Mouse (Mus musculus): ENCODE results near the gene Rad51d. TPM values are rescaled to one million over a fixed set of nuclear protein-coding genes. Genes with fewer than 3 reads are reported as not detected.

Gene Rad51d
- polyA plus RNA-seq, 1 experiment from 2014 or later, result 13.9 TPM

- Histone ChIP-seq H3K27ac (ENCODE audit: low read length) (no peak overlapping the region), H3K4me1 (ENCODE audit: control insufficient read depth, insufficient read depth, low read length) (no peaks in the 10 kb centered on the region), H3K36me3 (ENCODE audit: control insufficient read depth, insufficient read depth, low read length) (peaks cover 23% of the 10 kb centered on the region), H3K4me2 (ENCODE audit: low read depth, low read length) (no peak overlapping the region), H3K4me3 (ENCODE audit: low read length) (no peak overlapping the region), H3K9me3 (ENCODE audit: control insufficient read depth, low read length) (no peaks in the 10 kb centered on the region), H3K9ac (ENCODE audit: low read depth, low read length) (no peak overlapping the region), H3K27me3 (replicated peaks; ENCODE audit: control insufficient read depth, insufficient read depth, low read length) (no peaks in the 10 kb centered on the region)
- WGBS, result 91% methylated on average over 20 of the region's 20 CpGs
- ATAC-seq, result no peak
Measured at GRCm38 (mm10) chr11:82901606-82902310, 11.3 kb upstream of the Rad51d start.

DNA sequence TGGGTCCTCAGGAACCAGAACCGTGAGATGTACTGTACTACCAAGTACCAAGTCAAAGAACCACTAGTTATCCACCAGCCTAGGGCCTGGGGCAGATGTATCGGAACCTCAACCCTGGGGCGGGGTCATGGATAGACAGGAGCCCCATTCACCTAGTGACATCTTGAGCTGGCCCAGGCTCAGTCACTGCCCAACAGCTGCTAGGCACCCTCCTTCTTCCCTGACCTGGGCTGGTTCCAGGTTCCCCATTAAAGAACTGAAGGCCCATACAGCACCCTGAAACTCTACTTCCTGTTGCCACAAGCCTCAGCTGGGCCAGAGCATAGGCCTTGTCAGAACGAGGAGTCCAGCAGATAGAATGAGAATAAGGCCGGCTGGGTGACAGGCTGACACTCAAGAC is 9.3 kb upstream of the Rad51d start:
- peaks cover 23% of the 10 kb centered on the region for H3K36me3 ChIP-seq (ENCODE audit: control insufficient read depth, insufficient read depth, low read length)

GRCm38 (mm10) chr11:82897478-82897877 is 7.1 kb upstream of the Rad51d start:
- H3K4me1 ChIP-seq (ENCODE audit: control insufficient read depth, insufficient read depth, low read length), result no peaks in the 10 kb centered on the region
- 84% methylated on average over 10 of the region's 10 CpGs for WGBS
- H3K9me3 ChIP-seq (ENCODE audit: control insufficient read depth, low read length), result no peaks in the 10 kb centered on the region
- ATAC-seq, result no peak
- no peaks in the 10 kb centered on the region for H3K27me3 ChIP-seq (replicated peaks; ENCODE audit: control insufficient read depth, insufficient read depth, low read length)
- no peak overlapping the region for H3K4me2 ChIP-seq (ENCODE audit: low read depth, low read length)
- H3K27ac ChIP-seq (ENCODE audit: low read length), result no peak overlapping the region
- no peak overlapping the region for H3K9ac ChIP-seq (ENCODE audit: low read depth, low read length)
- H3K36me3 ChIP-seq (ENCODE audit: control insufficient read depth, insufficient read depth, low read length), result peaks cover 11% of the 10 kb centered on the region; the same call in 1 of the 2 replicates
- no peak overlapping the region for H3K4me3 ChIP-seq (ENCODE audit: low read length)

More for the DNA sequence above, 9.3 kb upstream of the Rad51d start:
- 91% methylated on average over 5 of the region's 5 CpGs for WGBS
- H3K27ac ChIP-seq (ENCODE audit: low read length), result no peak overlapping the region
- H3K27me3 ChIP-seq (replicated peaks; ENCODE audit: control insufficient read depth, insufficient read depth, low read length), result no peaks in the 10 kb centered on the region
- ATAC-seq, result no peak
- no peaks in the 10 kb centered on the region for H3K9me3 ChIP-seq (ENCODE audit: control insufficient read depth, low read length)
- H3K4me1 ChIP-seq (ENCODE audit: control insufficient read depth, insufficient read depth, low read length), result no peaks in the 10 kb centered on the region
- no peak overlapping the region for H3K4me2 ChIP-seq (ENCODE audit: low read depth, low read length)
- H3K9ac ChIP-seq (ENCODE audit: low read depth, low read length), result no peak overlapping the region
- no peak overlapping the region for H3K4me3 ChIP-seq (ENCODE audit: low read length)

- Histone ChIP-seq H3K4me1 (ENCODE audit: control insufficient read depth, insufficient read depth, low read length) (peaks cover 14% of the 10 kb centered on the region; the same call in 1 of the 2 replicates), H3K36me3 (ENCODE audit: control insufficient read depth, insufficient read depth, low read length) (no peaks in the 10 kb centered on the region), H3K9me3 (ENCODE audit: control insufficient read depth, low read length) (no peaks in the 10 kb centered on the region), H3K4me2 (ENCODE audit: low read depth, low read length) (no peak within 1 kb of the TSS), H3K27ac (ENCODE audit: low read length) (no peak within 1 kb of the TSS), H3K9ac (ENCODE audit: low read depth, low read length) (no peak within 1 kb of the TSS), H3K4me3 (ENCODE audit: low read length) (no peak within 1 kb of the TSS), H3K27me3 (replicated peaks; ENCODE audit: control insufficient read depth, insufficient read depth, low read length) (peaks cover 5% of the 10 kb centered on the region; the same call in 1 of the 2 replicates)
- 56% methylated on average over 7 of the region's 7 CpGs for WGBS
- no peak for ATAC-seq
Measured at GRCm38 (mm10) chr11:82891936-82892335, 1.5 kb upstream of the Rad51d start, which contains the start of gene Fndc8. TSS of gene Fndc8 (plus strand) at chr11:82892124.

- 6% methylated on average over 30 of the region's 31 CpGs for WGBS
- ATAC-seq, result peak; percentile 67
- Histone ChIP-seq H3K36me3 (ENCODE audit: control insufficient read depth, insufficient read depth, low read length) (no peaks in the 10 kb centered on the region), H3K9ac (ENCODE audit: low read depth, low read length) (peak overlapping the region; percentile 86), H3K4me2 (ENCODE audit: low read depth, low read length) (peak overlapping the region; percentile 89), H3K4me1 (ENCODE audit: control insufficient read depth, insufficient read depth, low read length) (peaks cover 14% of the 10 kb centered on the region; the same call in 1 of the 2 replicates), H3K9me3 (ENCODE audit: control insufficient read depth, low read length) (no peaks in the 10 kb centered on the region), H3K27ac (ENCODE audit: low read length) (peak overlapping the region; percentile 64), H3K4me3 (ENCODE audit: low read length) (peak overlapping the region; percentile 67), H3K27me3 (replicated peaks; ENCODE audit: control insufficient read depth, insufficient read depth, low read length) (peaks cover 5% of the 10 kb centered on the region; the same call in 1 of the 2 replicates)
Measured at GRCm38 (mm10) chr11:82889524-82890341, 681 bp downstream of the Rad51d start.

GRCm38 (mm10) chr11:82888491-82888946 is 1.9 kb downstream of the Rad51d start:
- no peak for ATAC-seq
- H3K4me1 ChIP-seq (ENCODE audit: control insufficient read depth, insufficient read depth, low read length), result peaks cover 14% of the 10 kb centered on the region; the same call in 1 of the 2 replicates
- no peak overlapping the region for H3K27ac ChIP-seq (ENCODE audit: low read length)
- peak overlapping the region; percentile 67; the same call in 1 of the 2 replicates for H3K4me3 ChIP-seq (ENCODE audit: low read length)
- no peak overlapping the region for H3K9ac ChIP-seq (ENCODE audit: low read depth, low read length)
- H3K4me2 ChIP-seq (ENCODE audit: low read depth, low read length), result peak overlapping the region; percentile 89
- peaks cover 5% of the 10 kb centered on the region; the same call in 1 of the 2 replicates for H3K27me3 ChIP-seq (replicated peaks; ENCODE audit: control insufficient read depth, insufficient read depth, low read length)
- H3K9me3 ChIP-seq (ENCODE audit: control insufficient read depth, low read length), result no peaks in the 10 kb centered on the region
- 39% methylated on average over 10 of the region's 10 CpGs for WGBS
- no peaks in the 10 kb centered on the region for H3K36me3 ChIP-seq (ENCODE audit: control insufficient read depth, insufficient read depth, low read length)

DNA sequence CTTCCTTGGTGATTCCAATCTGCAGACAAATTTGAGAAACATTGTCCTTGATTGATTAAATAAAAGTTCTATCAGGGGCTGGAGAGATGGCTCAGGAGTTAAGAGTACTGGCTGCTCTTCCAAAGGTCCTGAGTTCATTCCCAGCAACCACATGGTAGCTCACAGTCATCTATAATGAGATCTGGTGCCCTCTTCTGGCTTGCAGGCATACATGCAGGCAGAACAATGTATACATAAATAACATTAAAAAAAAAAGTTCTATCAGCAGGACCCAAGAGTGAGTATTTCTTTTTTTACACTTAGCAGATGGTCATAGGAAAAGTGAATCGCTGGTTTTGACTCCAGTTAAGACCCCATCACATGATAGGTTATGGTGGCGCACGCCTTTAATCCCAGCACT is 3.9 kb downstream of the Rad51d start:
- Histone ChIP-seq H3K4me2 (ENCODE audit: low read depth, low read length) (no peak overlapping the region), H3K4me1 (ENCODE audit: control insufficient read depth, insufficient read depth, low read length) (peaks cover 14% of the 10 kb centered on the region; the same call in 1 of the 2 replicates), H3K27me3 (replicated peaks; ENCODE audit: control insufficient read depth, insufficient read depth, low read length) (peaks cover 2% of the 10 kb centered on the region; the same call in 1 of the 2 replicates), H3K36me3 (ENCODE audit: control insufficient read depth, insufficient read depth, low read length) (no peaks in the 10 kb centered on the region), H3K4me3 (ENCODE audit: low read length) (no peak overlapping the region), H3K9ac (ENCODE audit: low read depth, low read length) (no peak overlapping the region), H3K9me3 (ENCODE audit: control insufficient read depth, low read length) (no peaks in the 10 kb centered on the region), H3K27ac (ENCODE audit: low read length) (no peak overlapping the region)
- 90% methylated on average over 3 of the region's 3 CpGs for WGBS
- ATAC-seq, result no peak

GRCm38 (mm10) chr11:82883180-82883579 is 7.2 kb downstream of the Rad51d start:
- H3K4me3 ChIP-seq (ENCODE audit: low read length), result no peak overlapping the region
- no peak overlapping the region for H3K9ac ChIP-seq (ENCODE audit: low read depth, low read length)
- H3K4me1 ChIP-seq (ENCODE audit: control insufficient read depth, insufficient read depth, low read length), result peaks cover 1% of the 10 kb centered on the region; the same call in 1 of the 2 replicates
- H3K4me2 ChIP-seq (ENCODE audit: low read depth, low read length), result no peak overlapping the region
- H3K36me3 ChIP-seq (ENCODE audit: control insufficient read depth, insufficient read depth, low read length), result peaks cover 9% of the 10 kb centered on the region
- H3K27ac ChIP-seq (ENCODE audit: low read length), result no peak overlapping the region
- 75% methylated on average over 8 of the region's 8 CpGs for WGBS
- no peaks in the 10 kb centered on the region for H3K27me3 ChIP-seq (replicated peaks; ENCODE audit: control insufficient read depth, insufficient read depth, low read length)
- no peak for ATAC-seq
- no peaks in the 10 kb centered on the region for H3K9me3 ChIP-seq (ENCODE audit: control insufficient read depth, low read length)

- WGBS, result 86% methylated on average over 7 of the region's 7 CpGs
- Histone ChIP-seq H3K9me3 (ENCODE audit: control insufficient read depth, low read length) (no peaks in the 10 kb centered on the region), H3K4me1 (ENCODE audit: control insufficient read depth, insufficient read depth, low read length) (no peaks in the 10 kb centered on the region), H3K27me3 (replicated peaks; ENCODE audit: control insufficient read depth, insufficient read depth, low read length) (no peaks in the 10 kb centered on the region), H3K4me3 (ENCODE audit: low read length) (no peak overlapping the region), H3K27ac (ENCODE audit: low read length) (no peak overlapping the region), H3K9ac (ENCODE audit: low read depth, low read length) (no peak overlapping the region), H3K4me2 (ENCODE audit: low read depth, low read length) (no peak overlapping the region), H3K36me3 (ENCODE audit: control insufficient read depth, insufficient read depth, low read length) (peaks cover 9% of the 10 kb centered on the region)
- no peak for ATAC-seq
Measured at GRCm38 (mm10) chr11:82877726-82878344, 12.6 kb downstream of the Rad51d start.

All from intestine, embryonic 16.5 days (tissue).